Mouse (Mus musculus): ENCODE data around the gene Pacsin2. TPM values are rescaled to one million over a fixed set of nuclear protein-coding genes. Genes with fewer than 3 reads are reported as not detected.
A peak's percentile ranks its signal among the peaks of the same experiment; 100 is the strongest.

Pacsin2 gene
- total and polyA plus RNA-seq, 3 experiments, result 48.4 to 85.5 (median 53.7) TPM

GRCm38 (mm10) chr15:83497299-83497698 lies 32.9 kb upstream of the Pacsin2 start:
- H3K4me2 ChIP-seq (ENCODE audit: insufficient read depth, low read depth, poor library complexity, severe bottlenecking), result no peak overlapping the region
- no peak overlapping the region for H3K9ac ChIP-seq (ENCODE audit: insufficient read depth, low read depth)
- H3K4me1 ChIP-seq (ENCODE audit: control insufficient read depth in 1 of 2, insufficient read depth in 2 of 2), result peaks cover 0 to 17% of the 10 kb centered on the region in 2 experiments; a peak in 1 of 4 replicates
- H3K79me2 ChIP-seq (replicated peaks; ENCODE audit: control insufficient read depth, extremely low read depth, insufficient read depth, poor library complexity, severe bottlenecking), result no peaks in the 10 kb centered on the region
- H3K4me3 ChIP-seq (replicated peaks in 1 of 3; ENCODE audit: low read depth in 2 of 3, low read length in 2 of 3, poor library complexity in 1 of 3), result no peak overlapping the region
- in situ Hi-C loops (cut with MboI; ENCODE audit: low pct_ligation_motif_present, low pct_unique_long_range_greater_than_20kb, low sequenced_read_pairs), result no loop called here
- DNase-seq (ENCODE audit: extremely low read depth), result no peak
- TF ChIP-seq SMC3 (IDR thresholded peaks at IDR 0.05; ENCODE audit: low read depth, low read length), result peak; percentile 39
- TF ChIP-seq JUND (conservative IDR thresholded peaks at IDR 0.05; ENCODE audit: low read depth, low read length), result no peak
- TF ChIP-seq ELF1 (IDR thresholded peaks at IDR 0.05; ENCODE audit: low read depth, low read length), result no peak
- peak in 1 of 2 experiments; percentile 50; a peak in 2 of 4 replicates for TF ChIP-seq CTCF (conservative IDR thresholded peaks at IDR 0.05 in 1 of 2, IDR thresholded peaks at IDR 0.05 in 1 of 2; ENCODE audit: low read depth in 2 of 2, low read length in 2 of 2)
- dilution Hi-C loops (cut with MboI; ENCODE audit: extremely low pct_ligation_motif_present, extremely low pct_unique_long_range_greater_than_20kb, low sequenced_read_pairs), result no loop called here
- peaks cover 18 to 71% of the 10 kb centered on the region in 2 experiments for H3K36me3 ChIP-seq (replicated peaks in 1 of 2; ENCODE audit: control insufficient read depth in 1 of 2, insufficient read depth in 1 of 2, low read length in 1 of 2)
- H3K27me3 ChIP-seq (replicated peaks), result no peaks in the 10 kb centered on the region
- H3K27ac ChIP-seq (ENCODE audit: insufficient read depth, low read depth), result no peak overlapping the region
- peaks cover 3% of the 10 kb centered on the region for H3K9me3 ChIP-seq (replicated peaks; ENCODE audit: low read length)

- H3K79me2 ChIP-seq (replicated peaks; ENCODE audit: control insufficient read depth, extremely low read depth, insufficient read depth, poor library complexity, severe bottlenecking), result no peaks in the 10 kb centered on the region
- H3K9me3 ChIP-seq (replicated peaks; ENCODE audit: low read length), result peaks cover 3% of the 10 kb centered on the region
- in situ Hi-C loops (cut with MboI; ENCODE audit: low pct_ligation_motif_present, low pct_unique_long_range_greater_than_20kb, low sequenced_read_pairs) (no loop called here), dilution Hi-C loops (cut with MboI; ENCODE audit: extremely low pct_ligation_motif_present, extremely low pct_unique_long_range_greater_than_20kb, low sequenced_read_pairs) (no loop called here)
- no peaks in the 10 kb centered on the region for H3K27me3 ChIP-seq (replicated peaks)
- no peak overlapping the region for H3K4me2 ChIP-seq (ENCODE audit: insufficient read depth, low read depth, poor library complexity, severe bottlenecking)
- H3K9ac ChIP-seq (ENCODE audit: insufficient read depth, low read depth), result no peak overlapping the region
- H3K36me3 ChIP-seq (replicated peaks in 1 of 2; ENCODE audit: control insufficient read depth in 1 of 2, insufficient read depth in 1 of 2, low read length in 1 of 2), result peaks cover 22 to 79% of the 10 kb centered on the region in 2 experiments
- H3K4me3 ChIP-seq (replicated peaks in 1 of 3; ENCODE audit: low read depth in 2 of 3, low read length in 2 of 3, poor library complexity in 1 of 3), result no peak overlapping the region
- no peak overlapping the region for H3K27ac ChIP-seq (ENCODE audit: insufficient read depth, low read depth)
- no peak for TF ChIP-seq MAZ (IDR thresholded peaks at IDR 0.05; ENCODE audit: low read depth, low read length)
- TF ChIP-seq RAD21 (IDR thresholded peaks at IDR 0.05; ENCODE audit: low read depth, low read length), result no peak
- no peak for TF ChIP-seq TBP (conservative IDR thresholded peaks at IDR 0.05; ENCODE audit: low read depth, low read length)
- TF ChIP-seq USF1 (IDR thresholded peaks at IDR 0.05; ENCODE audit: low read depth, low read length), result no peak
- no peak for TF ChIP-seq PAX5 (IDR thresholded peaks at IDR 0.05; ENCODE audit: low read length)
- TF ChIP-seq TCF12 (IDR thresholded peaks at IDR 0.05; ENCODE audit: low read depth, low read length), result no peak
- no peak for TF ChIP-seq MEF2A (IDR thresholded peaks at IDR 0.05; ENCODE audit: borderline replicate concordance, low read depth, low read length)
- no peak for TF ChIP-seq EP300 (IDR thresholded peaks at IDR 0.05; ENCODE audit: low read length)
- TF ChIP-seq CHD1 (IDR thresholded peaks at IDR 0.05; ENCODE audit: low read depth, low read length), result no peak
- TF ChIP-seq SMC3 (IDR thresholded peaks at IDR 0.05; ENCODE audit: low read depth, low read length), result no peak
- no peak for TF ChIP-seq ZMIZ1 (IDR thresholded peaks at IDR 0.05; ENCODE audit: low read depth, low read length)
- no peak for TF ChIP-seq ZC3H11A (IDR thresholded peaks at IDR 0.05; ENCODE audit: low read depth, low read length)
- TF ChIP-seq JUND (conservative IDR thresholded peaks at IDR 0.05; ENCODE audit: low read depth, low read length), result no peak
- no peak for TF ChIP-seq MAFK (IDR thresholded peaks at IDR 0.05; ENCODE audit: insufficient replicate concordance, low read length)
- TF ChIP-seq E2F4 (IDR thresholded peaks at IDR 0.05; ENCODE audit: insufficient replicate concordance, low read depth, low read length), result no peak
- DNase-seq (ENCODE audit: extremely low read depth), result no peak
- H3K4me1 ChIP-seq (ENCODE audit: control insufficient read depth in 1 of 2, insufficient read depth in 2 of 2), result peaks cover 0 to 17% of the 10 kb centered on the region in 2 experiments; a peak in 1 of 4 replicates
Observed at GRCm38 (mm10) chr15:83495787-83496367, 31.5 kb upstream of the Pacsin2 start.

Data from CH12.LX (cell line).